Mouse (Mus musculus): Measurements from ENCODE around the gene Asprv1. TPM values are rescaled to one million over a fixed set of nuclear protein-coding genes. Genes with fewer than 3 reads are reported as not detected.

Asprv1 gene
- total RNA-seq (2021) (not detected), polyA plus RNA-seq (2012; rRNA removed) (0.06 and 0.10 TPM in 2 replicates)
- long read RNA-seq, result 0 reads

- DNase-seq, result no peak
These were observed at the start of gene Asprv1 for GRCm38 (mm10) chr6:86627946-86628345. Gene Asprv1 (plus strand): TSS chr6:86628164.

- peak; percentile 66 for DNase-seq
These were observed 49.6 kb upstream of the Asprv1 start for GRCm38 (mm10) chr6:86578396-86578795.

- no peak for DNase-seq
These were observed 48.7 kb upstream of the Asprv1 start for GRCm38 (mm10) chr6:86579066-86579784.

- DNase-seq, result no peak
These were observed 48.0 kb upstream of the Asprv1 start for GRCm38 (mm10) chr6:86579926-86580325.

- no peak for DNase-seq
These were observed 44.8 kb upstream of the Asprv1 start for GRCm38 (mm10) chr6:86583141-86583540.

GRCm38 (mm10) chr6:86583601-86584215 is 44.3 kb upstream of the Asprv1 start:
- no peak for DNase-seq

DNA sequence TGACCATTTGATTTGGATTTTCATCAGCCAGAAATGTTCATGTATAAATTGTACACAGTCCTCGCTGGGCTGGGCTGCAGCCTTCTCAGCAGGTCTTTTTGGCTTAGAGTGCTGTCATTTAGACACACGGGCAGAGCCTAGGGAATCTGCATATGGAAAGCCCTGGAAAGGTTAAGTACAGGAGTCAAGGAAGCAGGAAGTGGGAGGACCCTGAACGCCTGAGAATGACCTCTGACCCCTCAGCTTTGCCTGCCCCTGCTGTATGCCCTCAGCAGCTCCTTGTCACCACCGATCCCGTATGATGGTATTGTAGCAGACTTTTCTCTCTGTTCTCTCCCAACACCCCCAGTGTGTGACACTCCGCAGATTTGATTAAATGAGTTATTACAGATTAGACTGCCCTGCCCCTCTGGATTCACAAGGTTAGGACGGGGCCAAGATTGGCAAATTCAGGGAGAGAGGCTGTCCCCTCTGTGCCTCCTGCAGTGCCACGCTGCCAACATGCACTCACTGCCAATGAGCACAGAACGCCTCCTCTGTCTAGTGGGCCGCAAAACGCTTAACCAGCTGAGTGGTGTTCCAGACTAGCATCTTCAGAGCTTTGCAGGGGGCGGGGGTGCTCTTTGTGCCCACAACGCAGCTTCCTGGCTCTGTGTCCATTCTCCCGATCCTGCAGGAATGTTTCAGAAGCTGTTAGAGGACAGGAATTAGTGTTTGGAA is 43.5 kb upstream of the Asprv1 start:
- DNase-seq, result peak; percentile 73

DNA sequence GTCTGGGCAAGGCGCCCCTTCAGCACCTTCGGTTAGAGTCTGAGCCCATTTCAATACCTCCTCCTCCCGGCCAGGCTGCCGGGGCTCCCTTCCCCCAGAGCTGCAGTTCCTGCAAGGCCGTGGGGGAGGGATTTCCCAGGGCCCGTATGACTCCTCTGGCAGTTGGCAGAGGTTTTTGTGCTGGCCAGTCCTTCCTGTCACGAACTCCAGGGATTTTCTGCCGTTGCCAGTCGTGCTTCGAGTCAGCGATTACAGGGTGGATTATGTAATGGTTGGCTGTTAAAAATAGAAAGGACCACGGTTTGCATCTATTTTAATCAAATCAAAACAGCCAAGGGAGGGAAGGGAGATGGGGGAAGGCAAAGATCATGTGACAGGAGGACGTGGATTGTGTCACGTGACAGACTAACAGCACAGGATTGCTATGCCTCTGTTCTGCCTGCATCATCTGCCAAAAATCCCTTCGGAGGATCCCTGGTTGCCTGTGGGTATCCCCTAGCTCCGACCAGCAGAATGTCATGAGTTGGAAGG is 42.8 kb upstream of the Asprv1 start:
- DNase-seq, result peak; percentile 95

- DNase-seq, result no peak
These were observed 41.9 kb upstream of the Asprv1 start for GRCm38 (mm10) chr6:86586070-86586469.

GRCm38 (mm10) chr6:86588429-86588828 is 39.5 kb upstream of the Asprv1 start:
- no peak for DNase-seq

DNA sequence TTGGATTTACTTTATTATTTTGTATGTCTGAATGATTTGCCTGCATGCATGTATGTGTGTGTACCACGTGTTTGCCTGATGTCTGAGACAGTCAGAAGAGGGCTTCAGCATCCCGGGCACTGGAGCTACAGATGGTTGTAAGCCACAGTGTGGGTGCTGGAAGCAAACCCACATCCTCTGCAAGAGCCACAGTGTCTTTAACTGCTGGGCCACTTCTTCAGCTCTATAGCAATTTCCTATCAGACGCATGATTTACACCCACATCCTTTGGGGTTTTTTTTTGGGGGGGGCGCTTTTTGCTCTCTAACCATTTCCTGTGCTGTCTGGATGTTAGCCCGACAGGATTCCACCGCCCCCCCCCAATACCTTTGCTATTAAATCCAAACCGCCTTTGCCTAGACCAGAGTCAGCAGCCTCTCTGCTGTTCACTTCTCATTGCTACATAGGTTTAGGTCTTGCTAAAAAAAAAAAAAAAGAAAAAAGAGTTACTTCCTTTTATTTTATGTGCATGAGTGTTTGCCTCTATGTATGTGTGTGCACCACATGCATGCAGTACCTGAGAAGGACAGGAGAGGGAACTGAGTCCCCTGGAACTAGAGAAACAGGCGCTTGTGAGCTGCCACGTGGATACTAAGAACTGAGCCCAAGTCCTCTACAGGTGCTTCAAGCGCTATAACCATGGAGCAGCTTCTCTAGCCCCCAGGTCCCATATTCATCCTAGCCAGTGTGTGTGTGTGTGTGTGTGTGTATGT is 34.6 kb upstream of the Asprv1 start:
- DNase-seq, result no peak

GRCm38 (mm10) chr6:86594636-86595035 is 33.3 kb upstream of the Asprv1 start:
- DNase-seq, result peak; percentile 50

GRCm38 (mm10) chr6:86595865-86596440 is 32.0 kb upstream of the Asprv1 start:
- no peak for DNase-seq

DNA sequence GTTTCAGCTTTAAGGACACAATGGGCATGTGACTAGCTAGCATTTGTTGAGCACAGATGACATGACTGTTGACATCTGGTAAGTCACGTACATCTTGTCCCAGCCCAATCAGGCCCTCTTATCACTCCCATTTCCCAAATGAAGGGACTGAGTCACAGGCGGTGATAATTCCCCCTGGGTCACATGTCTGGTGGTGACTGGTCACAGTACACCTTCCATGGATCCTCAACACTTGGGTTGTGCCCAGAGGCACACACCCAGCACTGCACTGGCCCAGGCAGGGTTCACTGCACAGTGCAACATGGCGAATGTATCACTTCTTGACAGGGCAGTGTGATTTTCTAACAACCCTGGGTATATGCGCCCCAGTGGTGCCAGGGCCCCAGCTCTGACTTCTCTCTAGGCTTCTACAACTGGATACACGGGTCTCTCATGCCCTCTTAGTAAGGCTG is 29.2 kb upstream of the Asprv1 start:
- DNase-seq, result no peak

- peak; percentile 85 for DNase-seq
These were observed 28.8 kb upstream of the Asprv1 start for GRCm38 (mm10) chr6:86599197-86599596.

DNA sequence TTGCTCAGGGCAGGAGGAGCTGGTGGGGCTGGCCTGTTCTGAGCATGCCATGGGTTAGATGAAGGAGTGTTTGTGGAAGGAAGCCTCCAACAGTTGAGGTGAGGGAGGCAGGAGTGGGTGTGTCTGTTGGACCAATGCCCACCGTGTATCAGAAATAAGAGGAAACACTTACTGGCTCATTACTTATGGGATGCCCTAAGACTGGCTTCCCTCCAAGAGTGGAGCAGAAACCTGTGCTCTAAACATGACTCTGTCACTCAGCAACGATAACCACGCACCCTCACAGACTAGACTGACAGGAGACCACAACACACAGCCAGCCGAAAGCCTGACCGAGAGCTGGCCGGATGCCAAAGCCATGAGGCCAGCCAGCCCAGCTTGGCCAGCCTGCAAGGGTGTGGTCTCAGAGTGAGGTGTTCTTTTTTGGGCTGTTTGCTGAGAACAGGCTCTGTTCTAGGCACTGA is 28.0 kb upstream of the Asprv1 start:
- peak; percentile 70 for DNase-seq

DNA sequence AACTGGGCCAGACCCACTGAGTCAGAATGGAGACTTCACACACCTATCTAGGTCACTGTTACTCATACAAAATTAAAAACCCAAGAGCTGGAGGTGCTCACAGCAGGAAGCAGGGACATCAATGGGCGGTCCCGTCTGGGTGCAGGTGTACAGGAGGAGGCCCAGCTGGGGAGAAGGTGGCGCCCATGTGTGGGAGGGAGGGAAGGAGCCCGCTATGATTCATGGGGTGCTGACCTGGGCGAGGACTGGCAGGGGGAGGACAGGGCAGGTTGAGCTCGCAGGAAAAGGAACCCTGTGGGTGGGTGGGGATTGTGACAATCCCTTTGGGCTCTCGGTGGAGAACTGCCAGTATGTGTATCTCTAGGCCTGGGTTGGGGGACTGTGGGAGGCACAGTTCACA is 22.7 kb upstream of the Asprv1 start:
- no peak for DNase-seq

GRCm38 (mm10) chr6:86606289-86606688 is 21.7 kb upstream of the Asprv1 start:
- DNase-seq, result no peak

GRCm38 (mm10) chr6:86607471-86607870 is 20.5 kb upstream of the Asprv1 start:
- no peak for DNase-seq

GRCm38 (mm10) chr6:86609235-86609634 is 18.7 kb upstream of the Asprv1 start:
- no peak for DNase-seq

- peak; percentile 42 for DNase-seq
These were observed 17.2 kb upstream of the Asprv1 start for GRCm38 (mm10) chr6:86610714-86611113.
